Mouse (Mus musculus): ENCODE results near the gene Vmn1r152. TPM values are rescaled to one million over a fixed set of nuclear protein-coding genes. Genes with fewer than 3 reads are reported as not detected.
"Not testable (repeated sequence)": the region's sequence is repeated elsewhere in the genome, so short reads cannot be mapped to it uniquely, and the experiment has no call there.

Gene Vmn1r152
- not detected in 2 replicates for polyA plus RNA-seq (2012; rRNA removed)

DNA sequence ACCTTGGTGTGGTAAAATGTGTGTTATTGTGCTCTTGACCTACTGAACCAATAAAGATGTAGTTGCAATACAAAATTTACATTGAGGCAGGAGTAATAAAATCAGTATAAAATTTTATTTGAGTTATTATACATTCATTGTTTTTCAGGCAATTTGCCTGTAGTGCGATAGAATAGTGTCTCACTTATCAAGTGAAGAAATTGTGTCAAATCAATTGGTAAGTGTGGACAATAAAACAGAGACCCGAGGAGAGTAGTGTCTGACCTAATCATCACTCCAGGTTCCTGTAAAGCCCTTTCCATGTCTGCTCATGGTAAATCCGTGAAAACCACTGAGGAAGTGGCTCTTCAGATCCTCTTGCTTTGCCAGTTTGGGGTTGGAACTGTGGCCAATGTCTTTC, at the start of gene Vmn1r152:
Gene Vmn1r152, plus strand, starts transcription at position 301 of the 400 bp plus-strand sequence.
- WGBS, result no CpG with 5 or more reads among the region's 3 CpGs
- not testable (repeated sequence) for H3K4me3 ChIP-seq (replicated peaks; ENCODE audit: extremely low read depth, low read depth, low read length); H3K4me1 ChIP-seq (ENCODE audit: control insufficient read depth, insufficient read depth, low read length); DNase-seq

DNA sequence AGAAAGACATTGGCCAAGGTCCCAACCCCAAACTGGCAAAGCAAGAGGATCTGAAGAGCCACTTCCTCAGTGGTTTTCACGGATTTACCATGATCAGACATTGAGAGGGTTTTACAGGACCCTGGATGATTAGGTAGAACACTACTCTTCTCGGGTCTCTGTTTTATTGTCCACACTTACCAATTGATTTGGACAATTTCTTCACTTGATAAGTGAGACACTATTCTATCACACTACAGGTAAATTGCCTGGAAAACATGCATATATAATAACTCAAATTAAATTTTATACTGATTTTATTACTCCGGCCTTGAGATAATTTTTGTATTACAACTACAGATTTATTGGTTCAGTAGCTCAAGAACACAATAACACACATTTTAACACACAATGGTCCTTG, 23.2 kb upstream of the Vmn1r152 start, which contains the start of gene Vmn1r151:
Gene Vmn1r151, minus strand, starts transcription at position 101 of the 400 bp plus-strand sequence.
- not testable (repeated sequence) for DNase-seq; H3K4me3 ChIP-seq (replicated peaks; ENCODE audit: extremely low read depth, low read depth, low read length); H3K4me1 ChIP-seq (ENCODE audit: control insufficient read depth, insufficient read depth, low read length)
- 27% methylated on average over 2 of the region's 3 CpGs for WGBS

DNA sequence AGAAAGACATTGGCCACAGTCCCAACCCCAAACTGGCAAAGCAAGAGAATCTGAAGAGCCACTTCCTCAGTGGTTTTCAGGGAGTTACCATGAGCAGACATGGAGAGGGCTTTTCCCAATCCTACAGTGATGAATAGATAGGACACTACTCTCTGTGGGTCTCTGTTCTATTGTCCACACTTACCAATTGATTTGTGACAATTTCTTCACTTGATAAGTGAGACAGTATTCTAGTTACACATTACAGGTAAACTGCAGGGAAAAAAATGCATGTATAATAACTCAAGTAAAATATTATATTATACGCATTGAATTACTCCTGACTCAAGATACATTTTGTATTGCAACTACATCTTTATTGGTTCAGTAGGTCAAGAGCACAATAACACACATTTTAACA, 12.0 kb downstream of the Vmn1r152 start, which contains the start of gene Gm8677:
Gene Gm8677, minus strand, starts transcription at position 101 of the 400 bp plus-strand sequence.
- WGBS, result no CpG with 5 or more reads among the region's 1 CpGs
- H3K4me3 ChIP-seq (replicated peaks; ENCODE audit: extremely low read depth, low read depth, low read length); DNase-seq; H3K4me1 ChIP-seq (ENCODE audit: control insufficient read depth, insufficient read depth, low read length): not testable (repeated sequence)

DNA sequence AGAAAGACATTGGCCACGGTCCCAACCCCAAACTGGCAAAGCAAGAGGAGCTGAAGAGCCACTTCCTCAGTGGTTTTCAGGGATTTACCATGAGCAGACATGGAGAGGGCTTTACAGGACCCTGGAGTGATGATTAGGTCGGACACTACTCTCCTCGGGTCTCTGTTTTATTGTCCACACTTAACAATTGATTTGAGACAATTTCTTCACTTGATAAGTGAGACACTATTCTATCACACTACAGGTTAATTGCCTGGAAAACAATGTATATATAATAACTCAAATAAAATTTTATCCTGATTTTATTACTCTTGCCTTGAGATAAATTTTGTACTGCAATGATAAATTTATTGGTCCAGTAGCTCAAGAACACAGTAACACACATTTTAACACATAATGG, 42.5 kb downstream of the Vmn1r152 start, which contains the start of gene Gm4201:
Gene Gm4201, minus strand, starts transcription at position 101 of the 400 bp plus-strand sequence.
- H3K4me3 ChIP-seq (replicated peaks; ENCODE audit: extremely low read depth, low read depth, low read length); DNase-seq; H3K4me1 ChIP-seq (ENCODE audit: control insufficient read depth, insufficient read depth, low read length): not testable (repeated sequence)
- no CpG with 5 or more reads among the region's 3 CpGs for WGBS

Other genes starting within 250 kb of the Vmn1r152 start
- not detected in 2 replicates for gene Gm4187, start 193.2 kb upstream of the Vmn1r152 start, polyA plus RNA-seq (2012; rRNA removed)
- gene Gm8660, start 151.9 kb upstream of the Vmn1r152 start, polyA plus RNA-seq (2012; rRNA removed), result not detected in 2 replicates
- not detected in 2 replicates for gene Vmn1r148, start 109.4 kb upstream of the Vmn1r152 start, polyA plus RNA-seq (2012; rRNA removed)
- not detected in 2 replicates for gene Vmn1r149, start 84.7 kb upstream of the Vmn1r152 start, polyA plus RNA-seq (2012; rRNA removed)
- not detected in 2 replicates for gene Gm10665, start 58.9 kb upstream of the Vmn1r152 start, polyA plus RNA-seq (2012; rRNA removed)
- gene Vmn1r151, start 23.3 kb upstream of the Vmn1r152 start, polyA plus RNA-seq (2012; rRNA removed), result not detected in 2 replicates
- gene Gm8677, start 11.9 kb downstream of the Vmn1r152 start, polyA plus RNA-seq (2012; rRNA removed), result not detected in 2 replicates
- not detected in 2 replicates for gene Gm4201, start 42.4 kb downstream of the Vmn1r152 start, polyA plus RNA-seq (2012; rRNA removed)
- gene Gm4565, start 65.2 kb downstream of the Vmn1r152 start, polyA plus RNA-seq (2012; rRNA removed), result not detected in 2 replicates
- gene Vmn1r155, start 135.1 kb downstream of the Vmn1r152 start, polyA plus RNA-seq (2012; rRNA removed), result not detected in 2 replicates
- not detected in 2 replicates for gene Gm8693, start 169.3 kb downstream of the Vmn1r152 start, polyA plus RNA-seq (2012; rRNA removed)
- gene Gm4567, start 196.7 kb downstream of the Vmn1r152 start, polyA plus RNA-seq (2012; rRNA removed), result not detected in 2 replicates
- not detected in 2 replicates for gene Vmn1r157, start 238.7 kb downstream of the Vmn1r152 start, polyA plus RNA-seq (2012; rRNA removed)

Measured in lung, adult 2 months (tissue).